Mouse (Mus musculus): Measurements from ENCODE around the gene Sept6. TPM values are rescaled to one million over a fixed set of nuclear protein-coding genes. Genes with fewer than 3 reads are reported as not detected.
A peak's percentile ranks its signal among the peaks of the same experiment; 100 is the strongest.

The Sept6 gene
- polyA plus RNA-seq, 1 experiment from 2014 or later, result 47.5 TPM

GRCm38 (mm10) chrX:36863766-36864608, 127.6 kb downstream of the Sept6 start:
- Histone ChIP-seq H3K4me2 (peak overlapping the region; percentile 44), H3K4me1 (ENCODE audit: control insufficient read depth, insufficient read depth, low read length) (peaks cover 3% of the 10 kb centered on the region; the same call in 1 of the 2 replicates), H3K27ac (ENCODE audit: low read depth, low read length) (no peak overlapping the region), H3K4me3 (ENCODE audit: low read depth, low read length) (peak overlapping the region; percentile 37), H3K9ac (ENCODE audit: low read length) (peak overlapping the region; percentile 44), H3K36me3 (ENCODE audit: control insufficient read depth, insufficient read depth, low read length) (no peaks in the 10 kb centered on the region), H3K27me3 (ENCODE audit: control insufficient read depth, insufficient read depth, low read length) (no peaks in the 10 kb centered on the region), H3K9me3 (ENCODE audit: control insufficient read depth, low read length) (no peaks in the 10 kb centered on the region)
- peak; percentile 94 for DNase-seq (ENCODE audit: low spot score, missing footprints)
- ATAC-seq (ENCODE audit: low FRiP score), result peak; percentile 89
- 20% methylated on average over 34 of the region's 44 CpGs for WGBS

Other genes starting within 250 kb of the Sept6 start
- 0.33 and 1.0 TPM in 2 replicates for gene Slc25a43, start 248.1 kb downstream of the Sept6 start, polyA plus RNA-seq (2014; fragmentation: Nextera tagmentation; extraction: Ambion mirVana)
- gene Slc25a5, start 196.1 kb downstream of the Sept6 start, polyA plus RNA-seq (2014; fragmentation: Nextera tagmentation; extraction: Ambion mirVana), result 805 and 833 TPM in 2 replicates
- gene Ube2a, start 117.9 kb downstream of the Sept6 start, polyA plus RNA-seq (2014; fragmentation: Nextera tagmentation; extraction: Ambion mirVana), result 119 and 120 TPM in 2 replicates
- gene C330007P06Rik, start 117.7 kb downstream of the Sept6 start, polyA plus RNA-seq (2014; fragmentation: Nextera tagmentation; extraction: Ambion mirVana), result 35.6 and 39.5 TPM in 2 replicates
- gene Nkrf, start 88.9 kb downstream of the Sept6 start, polyA plus RNA-seq (2014; fragmentation: Nextera tagmentation; extraction: Ambion mirVana), result 7.0 and 7.3 TPM in 2 replicates
- not detected in 2 replicates for gene Sowahd, start 57.1 kb upstream of the Sept6 start, polyA plus RNA-seq (2014; fragmentation: Nextera tagmentation; extraction: Ambion mirVana)
- 434 and 478 TPM in 2 replicates for gene Rpl39, start 93.6 kb upstream of the Sept6 start, polyA plus RNA-seq (2014; fragmentation: Nextera tagmentation; extraction: Ambion mirVana)
- 17.3 and 22.1 TPM in 2 replicates for gene Upf3b, start 118.5 kb upstream of the Sept6 start, polyA plus RNA-seq (2014; fragmentation: Nextera tagmentation; extraction: Ambion mirVana)
- gene Nkap, start 135.0 kb upstream of the Sept6 start, polyA plus RNA-seq (2014; fragmentation: Nextera tagmentation; extraction: Ambion mirVana), result 21.1 and 26.2 TPM in 2 replicates
- gene Akap14, start 177.0 kb upstream of the Sept6 start, polyA plus RNA-seq (2014; fragmentation: Nextera tagmentation; extraction: Ambion mirVana), result 0.08 and 0.10 TPM in 2 replicates
- gene Ndufa1, start 199.4 kb upstream of the Sept6 start, polyA plus RNA-seq (2014; fragmentation: Nextera tagmentation; extraction: Ambion mirVana), result 387 and 428 TPM in 2 replicates
- gene Rnf113a1, start 199.5 kb upstream of the Sept6 start, polyA plus RNA-seq (2014; fragmentation: Nextera tagmentation; extraction: Ambion mirVana), result 14.1 and 15.5 TPM in 2 replicates
- not detected in 2 replicates for gene Gm9, start 219.2 kb upstream of the Sept6 start, polyA plus RNA-seq (2014; fragmentation: Nextera tagmentation; extraction: Ambion mirVana)
- gene Rhox1, start 230.5 kb upstream of the Sept6 start, polyA plus RNA-seq (2014; fragmentation: Nextera tagmentation; extraction: Ambion mirVana), result not detected in 2 replicates